ENCODE assay signal across 10 mouse cellular contexts in the genomic region with DNA sequence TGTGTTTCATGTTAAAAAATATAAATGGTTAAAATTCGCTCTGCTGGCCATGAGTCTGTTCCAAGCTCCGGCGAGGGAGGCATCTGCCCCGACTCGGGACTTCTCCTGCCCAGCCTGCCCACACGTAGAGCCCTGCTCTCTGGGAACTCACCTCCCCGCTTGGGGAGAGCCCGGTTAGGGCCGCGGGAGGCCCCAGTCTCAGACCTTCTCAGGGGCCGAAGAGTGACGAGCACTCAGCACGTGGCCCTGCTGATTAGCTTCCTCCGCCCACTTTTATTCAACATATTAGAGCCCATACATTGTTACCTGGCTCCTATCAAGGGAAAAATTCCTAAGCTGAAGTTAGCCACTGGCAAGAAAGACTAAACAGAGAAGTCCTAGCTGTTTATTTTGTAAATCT. TPM values are rescaled to one million over a fixed set of nuclear protein-coding genes. Genes with fewer than 3 reads are reported as not detected.
A peak's percentile ranks its signal among the peaks of the same experiment; 100 is the strongest.
DNase-seq lines count a peak whose midpoint lies in the region; ATAC-seq and TF ChIP-seq lines count a peak whose summit lies in the region.
"Had no signal": no experiment of that assay in that cellular context is flagged by ENCODE, and none has a peak within 500 bp of the region (broad histone marks: within the 10 kb centered on the region; RNA-seq: fewer than 3 reads in every experiment).

No protein-coding gene starts in this region.

- H3K4me1 ChIP-seq in hindbrain, postnatal 0 days (ENCODE audit: insufficient read depth, low read length) = no peaks in the 10 kb centered on the region

- ATAC-seq in hindbrain, postnatal 0 days = no peak
- ATAC-seq in monocyte, adult 5-6 weeks (replicated peaks; ENCODE audit: insufficient number of reproducible peaks, low FRiP score, low TSS enrichment, poor library complexity, severe bottlenecking) = no peak

- intact Hi-C loops in heart, postnatal 25 days (cut with DNase I) = no loop called here
- intact Hi-C loops in left cerebral cortex, postnatal 4 days (cut with DNase I) = no loop called here

- H3K9me3 ChIP-seq in hindbrain, postnatal 0 days (ENCODE audit: low read length) = peaks cover 8% of the 10 kb centered on the region; the same call in 1 of the 2 replicates

- TF ChIP-seq CTCF in hindbrain, postnatal 0 days (IDR thresholded peaks at IDR 0.05; ENCODE audit: low read depth) = no peak

- H3K27me3 ChIP-seq in hindbrain, postnatal 0 days (ENCODE audit: insufficient read depth, low read length) = no peaks in the 10 kb centered on the region

- peak; percentile 86 for DNase-seq in 3134 (ENCODE audit: extremely low read depth, insufficient read length, low spot score)
- DNase-seq in A20 (ENCODE audit: low read depth, low spot score) = peak; percentile 69
- peak; percentile 29 for DNase-seq in c-Kit-positive CD71-negative TER-119-negative erythroid progenitor cells, embryonic 14.5 days (ENCODE audit: low read depth)
- peak; percentile 19 for DNase-seq in heart, postnatal 25 days (ENCODE audit: low spot score)
- peak; percentile 45 for DNase-seq in left cerebral cortex, postnatal 4 days
- peak; percentile 4 to 47 for DNase-seq in thymus, postnatal 36 days
- DNase-seq in hindbrain, postnatal 0 days (ENCODE audit: low spot score) = no peak

- WGBS in hindbrain, postnatal 0 days = 88% methylated on average over 14 of the region's 14 CpGs

- no peaks in the 10 kb centered on the region for H3K36me3 ChIP-seq in hindbrain, postnatal 0 days (ENCODE audit: insufficient read depth, low read length)

- H3K4me3 ChIP-seq in hindbrain, postnatal 0 days (ENCODE audit: low read length) = no peak overlapping the region

- no peak overlapping the region for H3K4me2 ChIP-seq in hindbrain, postnatal 0 days (ENCODE audit: low read depth, low read length)

- H3K9ac ChIP-seq in hindbrain, postnatal 0 days (replicated peaks; ENCODE audit: low read length) = no peak overlapping the region

- no peak overlapping the region for H3K27ac ChIP-seq in hindbrain, postnatal 0 days

RNA-seq across cellular contexts. Expression of a gene that starts 51.0 kb away (rescaled TPM):
- total RNA-seq in heart, postnatal 25 days (2021) = not detected
- total RNA-seq in left cerebral cortex, postnatal 4 days (2021) = not detected
- not detected in 2 replicates for total RNA-seq in hindbrain, postnatal 0 days (2014; rRNA removed)
- polyA plus RNA-seq in hindbrain, postnatal 0 days (2015; fragmentation: Nextera tagmentation; extraction: Ambion mirVana) = not detected in 2 replicates
- total RNA-seq in monocyte, adult 5-6 weeks (2017) = 0.58 to 1.2 TPM in 2 of 3 replicates, not detected in the other
- polyA plus RNA-seq: cortical plate, adult 2 months; intestine, embryonic 14.5 days had no signal

RNA-seq across cellular contexts. Expression of a gene that starts 54.3 kb away (rescaled TPM):
- under 1 TPM; 0.22 to 0.42 TPM for total RNA-seq in heart, postnatal 25 days (2021)
- total RNA-seq in left cerebral cortex, postnatal 4 days (2021) = not detected
- not detected in 2 replicates for total RNA-seq in hindbrain, postnatal 0 days (2014; rRNA removed)
- 0.29 TPM in 1 of 2 replicates, not detected in the other for polyA plus RNA-seq in hindbrain, postnatal 0 days (2015; fragmentation: Nextera tagmentation; extraction: Ambion mirVana)
- total RNA-seq in monocyte, adult 5-6 weeks (2017) = 12.6 to 30.8 TPM (median 30.4 TPM) in 3 replicates
- polyA plus RNA-seq: intestine, embryonic 14.5 days had no signal
